Comparison of ENCODE assay signal across 31 mouse cellular contexts in genomic region chr10:9173509-9173908, GRCm38 (mm10).
"Had no signal": no experiment of that assay in that cellular context is flagged by ENCODE, and none has a peak within 500 bp of the region (broad histone marks: within the 10 kb centered on the region; RNA-seq: fewer than 3 reads in every experiment).

No protein-coding gene starts in this region.

- H3K4me3 ChIP-seq: left cerebral cortex, adult 2 months; limb, embryonic 10.5 days; limb, embryonic 12.5 days; limb, embryonic 13.5 days; limb, embryonic 15.5 days; liver, embryonic 12.5 days; liver, embryonic 13.5 days; liver, embryonic 15.5 days; lung, embryonic 15.5 days; megakaryocyte, embryonic 14.5 days; midbrain, embryonic 10.5 days; midbrain, embryonic 12.5 days; midbrain, embryonic 13.5 days; myocyte; neural tube, embryonic 12.5 days had no signal

- H3K4me2 ChIP-seq: limb, embryonic 12.5 days; limb, embryonic 13.5 days; limb, embryonic 15.5 days; liver, embryonic 11.5 days; liver, embryonic 12.5 days; liver, embryonic 13.5 days; liver, embryonic 15.5 days; lung, embryonic 14.5 days; lung, embryonic 15.5 days; midbrain, embryonic 12.5 days; midbrain, embryonic 13.5 days; neural tube, embryonic 12.5 days had no signal

- DNase-seq: left cerebral cortex, postnatal 4 days; liver; liver, embryonic 13.5 days; liver, postnatal 0 days; lung, adult 18-20 months; lung, adult 2 months; lung, embryonic 14.5 days; lung, postnatal 10 days; lung, postnatal 14 days; lung, postnatal 36 days; lung, postnatal 4 days; midbrain, embryonic 14.5 days had no signal

- ATAC-seq: liver, embryonic 12.5 days; liver, postnatal 0 days; lung, postnatal 0 days; midbrain, embryonic 13.5 days; midbrain, embryonic 16.5 days had no signal

- H3K9ac ChIP-seq: limb, embryonic 12.5 days; limb, embryonic 13.5 days; limb, embryonic 15.5 days; liver, embryonic 12.5 days; liver, embryonic 13.5 days; liver, embryonic 14.5 days; liver, embryonic 15.5 days; liver, postnatal 0 days; lung, embryonic 14.5 days; lung, embryonic 15.5 days; midbrain, embryonic 12.5 days; midbrain, embryonic 13.5 days; neural tube, embryonic 12.5 days had no signal

- H3K9me3 ChIP-seq: limb, embryonic 10.5 days; limb, embryonic 12.5 days; limb, embryonic 13.5 days; limb, embryonic 15.5 days; liver, embryonic 12.5 days; liver, embryonic 13.5 days; liver, embryonic 15.5 days; lung, embryonic 15.5 days; midbrain, embryonic 10.5 days; midbrain, embryonic 12.5 days; midbrain, embryonic 13.5 days; neural tube, embryonic 12.5 days had no signal

- H3K27ac ChIP-seq: left cerebral cortex, adult 2 months; limb, embryonic 10.5 days; limb, embryonic 12.5 days; limb, embryonic 13.5 days; limb, embryonic 15.5 days; liver, embryonic 12.5 days; liver, embryonic 13.5 days; liver, embryonic 14.5 days; liver, embryonic 15.5 days; lung, embryonic 15.5 days; macrophage; midbrain, embryonic 10.5 days; midbrain, embryonic 12.5 days; midbrain, embryonic 13.5 days; neural tube, embryonic 12.5 days had no signal

- H3K4me1 ChIP-seq: limb, embryonic 10.5 days; limb, embryonic 12.5 days; limb, embryonic 13.5 days; limb, embryonic 15.5 days; liver, embryonic 12.5 days; liver, embryonic 13.5 days; liver, embryonic 15.5 days; lung, embryonic 15.5 days; megakaryocyte, embryonic 14.5 days; midbrain, embryonic 12.5 days; neural tube, embryonic 12.5 days had no signal

- H3K27me3 ChIP-seq: limb, embryonic 12.5 days; limb, embryonic 13.5 days; limb, embryonic 15.5 days; liver, embryonic 12.5 days; liver, embryonic 13.5 days; liver, embryonic 15.5 days; lung, embryonic 15.5 days; megakaryocyte, embryonic 14.5 days; midbrain, embryonic 12.5 days; midbrain, embryonic 13.5 days; neural tube, embryonic 12.5 days had no signal

- H3K36me3 ChIP-seq: limb, embryonic 10.5 days; limb, embryonic 12.5 days; limb, embryonic 13.5 days; limb, embryonic 15.5 days; liver, embryonic 12.5 days; liver, embryonic 13.5 days; liver, embryonic 15.5 days; lung, embryonic 15.5 days; midbrain, embryonic 10.5 days; midbrain, embryonic 12.5 days; midbrain, embryonic 13.5 days; neural tube, embryonic 12.5 days had no signal
